Mouse (Mus musculus): ENCODE data around the gene Timp3.
"Not testable (repeated sequence)": the region's sequence is repeated elsewhere in the genome, so short reads cannot be mapped to it uniquely, and the experiment has no call there.

The Timp3 gene

GRCm38 (mm10) chr10:86352521-86352920, 52.3 kb downstream of the Timp3 start:
- no peak for DNase-seq (ENCODE audit: low read depth)

- DNase-seq (ENCODE audit: low read depth): no peak
Observed at GRCm38 (mm10) chr10:86356819-86357563, 56.8 kb downstream of the Timp3 start.

DNA sequence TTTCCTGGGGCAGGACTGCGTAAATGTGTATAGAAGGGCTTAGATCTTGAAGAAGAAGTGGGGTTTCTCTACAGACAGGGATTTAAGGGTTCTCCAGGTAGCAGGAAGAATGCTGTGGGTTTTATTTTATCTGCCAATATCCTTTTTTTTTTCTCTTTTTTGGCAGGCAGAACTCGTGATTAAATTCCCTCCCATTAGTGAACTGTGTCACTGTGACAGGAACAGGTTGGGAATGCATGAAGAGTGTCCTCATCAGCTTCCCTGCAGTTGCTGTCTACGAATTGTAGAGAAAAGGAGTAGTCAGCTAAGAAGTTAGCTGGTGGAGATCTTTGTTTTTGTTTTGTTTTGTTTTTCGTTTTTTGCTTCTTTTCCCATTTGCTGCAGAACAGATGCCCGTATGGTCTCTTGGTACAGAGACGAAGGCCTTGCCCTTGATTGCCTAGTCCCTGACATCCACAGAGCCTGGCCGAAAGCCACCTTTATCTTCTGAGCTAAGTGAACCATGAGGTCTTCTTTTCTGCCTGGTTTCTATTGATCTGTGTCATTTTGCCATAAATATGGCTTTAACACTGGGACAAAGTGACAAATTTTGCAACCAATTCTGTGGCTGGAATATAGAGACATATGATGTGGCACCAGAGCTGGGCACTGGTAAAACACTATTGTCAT, 58.3 kb downstream of the Timp3 start:
- DNase-seq (ENCODE audit: low read depth): no peak

DNA sequence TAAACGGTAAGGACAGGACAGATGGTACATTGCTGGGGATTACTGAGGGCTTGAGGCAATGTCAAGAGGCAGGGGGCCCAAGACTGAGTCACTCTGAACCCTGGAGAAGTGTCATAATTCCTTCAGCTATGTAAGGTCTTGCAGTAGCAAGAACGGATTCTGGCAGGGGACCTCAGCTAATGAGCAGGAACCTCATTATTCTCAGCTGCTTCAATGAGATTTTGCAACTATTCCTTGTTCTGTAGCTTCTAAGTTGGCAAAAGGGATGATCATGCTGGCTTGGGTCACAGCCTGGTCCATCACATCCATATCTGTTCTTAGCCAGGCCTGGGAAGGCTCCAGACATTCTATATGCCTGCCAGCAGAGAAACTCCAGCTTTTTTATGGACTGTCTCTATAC, 59.0 kb downstream of the Timp3 start:
- no peak for DNase-seq (ENCODE audit: low read depth)

DNA sequence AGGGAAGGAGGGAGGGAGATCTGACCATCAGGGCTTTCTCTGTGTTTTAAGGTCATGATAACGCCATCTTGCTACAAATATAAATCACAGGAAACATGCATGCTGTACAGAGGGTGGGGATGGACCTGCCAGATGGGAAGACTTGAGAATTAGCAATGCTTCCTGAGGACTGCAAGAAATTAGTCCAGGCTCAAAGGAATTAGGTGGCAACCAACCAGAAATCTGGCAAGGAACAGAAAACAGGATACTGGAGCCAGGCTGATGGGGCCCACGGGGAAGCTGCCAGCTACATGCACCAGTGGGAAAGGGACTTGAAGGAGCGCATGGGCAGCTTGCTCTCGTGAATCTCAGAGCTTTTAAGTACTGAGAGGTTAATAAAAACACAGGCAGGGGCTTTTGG, 59.5 kb downstream of the Timp3 start:
- no peak for DNase-seq (ENCODE audit: low read depth)

GRCm38 (mm10) chr10:86363669-86364309, 63.6 kb downstream of the Timp3 start:
- no peak for DNase-seq (ENCODE audit: low read depth)

- no peak for DNase-seq (ENCODE audit: low read depth)
Observed at GRCm38 (mm10) chr10:86365632-86366092, 65.5 kb downstream of the Timp3 start.

- DNase-seq (ENCODE audit: low read depth): no peak
Observed at GRCm38 (mm10) chr10:86367346-86367745, 67.2 kb downstream of the Timp3 start.

DNA sequence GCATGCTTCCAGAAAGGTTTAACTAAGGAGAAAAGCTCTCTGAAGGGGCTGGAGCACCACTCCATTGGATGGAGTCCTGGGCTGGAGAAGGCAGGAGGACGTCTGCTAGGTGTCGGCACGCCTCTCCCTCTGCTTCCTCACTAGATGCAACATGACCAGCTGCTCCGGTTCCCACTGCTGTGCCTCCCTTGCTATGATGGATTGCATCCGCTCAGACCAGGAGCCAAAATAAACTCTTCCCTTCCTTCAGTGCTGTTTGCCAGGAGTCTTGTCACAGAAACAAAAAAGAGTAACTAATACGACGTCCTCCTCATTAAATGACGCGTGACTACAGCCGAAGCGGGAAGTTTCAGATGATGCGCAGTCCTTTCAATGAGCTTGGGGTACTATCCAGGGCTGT, 68.6 kb downstream of the Timp3 start:
- no peak for DNase-seq (ENCODE audit: low read depth)

- no peak for DNase-seq (ENCODE audit: low read depth)
Observed at GRCm38 (mm10) chr10:86369346-86369745, 69.2 kb downstream of the Timp3 start.

- no peak for DNase-seq (ENCODE audit: low read depth)
Observed at GRCm38 (mm10) chr10:86371561-86371960, 71.4 kb downstream of the Timp3 start.

GRCm38 (mm10) chr10:86374061-86374460, 73.9 kb downstream of the Timp3 start:
- DNase-seq (ENCODE audit: low read depth): no peak

DNA sequence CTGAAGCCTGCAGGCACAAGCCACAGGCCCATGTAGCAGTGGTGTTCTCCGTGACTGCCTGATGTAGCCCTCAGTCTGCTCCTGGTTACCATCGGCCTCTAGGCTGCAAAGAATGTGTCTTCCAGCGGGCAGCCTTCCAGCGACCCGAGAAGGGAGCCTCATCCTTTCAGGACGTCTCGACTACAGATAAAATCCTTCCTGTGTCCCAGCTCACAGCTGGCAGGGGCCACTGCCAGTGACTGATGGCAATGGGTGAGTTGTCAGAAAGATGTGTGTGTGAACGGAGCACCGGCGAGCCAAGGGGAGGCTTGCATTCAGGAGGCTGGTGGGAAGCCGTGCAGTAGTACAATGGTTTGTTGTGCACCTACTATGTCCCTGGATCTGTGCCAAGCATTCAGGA, 75.7 kb downstream of the Timp3 start:
- DNase-seq (ENCODE audit: low read depth): no peak

GRCm38 (mm10) chr10:86376392-86377185, 76.4 kb downstream of the Timp3 start:
- no peak for DNase-seq (ENCODE audit: low read depth)

DNA sequence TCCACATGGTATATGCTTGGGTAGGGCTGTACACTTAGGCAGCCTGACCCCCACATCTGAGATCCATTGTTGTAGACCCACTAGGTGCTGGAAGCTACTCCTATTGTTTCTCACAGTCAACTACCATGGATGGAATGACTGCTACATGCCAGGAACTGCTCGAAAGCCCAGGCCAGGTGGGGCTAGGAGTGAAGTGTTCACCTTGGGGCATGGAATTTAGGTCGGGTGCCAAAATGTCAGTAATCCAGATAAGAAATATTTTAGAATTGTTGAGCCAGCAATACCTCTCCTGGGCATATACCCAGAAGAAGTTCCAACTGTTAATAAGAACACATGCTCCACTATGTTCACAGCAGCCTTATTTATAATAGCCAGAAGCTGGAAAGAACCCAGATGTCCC, 78.6 kb downstream of the Timp3 start:
- not testable (repeated sequence) for DNase-seq (ENCODE audit: low read depth)

DNA sequence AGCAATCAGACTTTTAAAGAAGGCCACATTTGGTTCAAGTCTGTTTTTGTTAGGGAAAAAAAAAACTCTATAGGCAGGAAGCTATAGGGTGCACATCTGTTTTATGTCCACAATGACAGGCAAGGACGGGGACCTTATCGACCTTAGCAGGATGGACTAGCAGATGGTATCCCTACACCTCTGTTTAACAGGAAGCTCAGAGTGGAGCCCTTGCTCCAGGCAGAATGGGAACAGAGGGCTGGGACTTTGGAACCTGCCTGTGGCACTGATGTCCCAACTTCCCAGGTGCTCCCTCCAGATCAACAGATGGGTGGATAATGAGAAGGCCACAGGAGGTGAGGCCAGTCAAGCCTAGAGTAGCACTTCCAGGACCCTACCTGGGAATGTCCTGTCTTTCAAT, 80.5 kb downstream of the Timp3 start:
- DNase-seq (ENCODE audit: low read depth): no peak

DNA sequence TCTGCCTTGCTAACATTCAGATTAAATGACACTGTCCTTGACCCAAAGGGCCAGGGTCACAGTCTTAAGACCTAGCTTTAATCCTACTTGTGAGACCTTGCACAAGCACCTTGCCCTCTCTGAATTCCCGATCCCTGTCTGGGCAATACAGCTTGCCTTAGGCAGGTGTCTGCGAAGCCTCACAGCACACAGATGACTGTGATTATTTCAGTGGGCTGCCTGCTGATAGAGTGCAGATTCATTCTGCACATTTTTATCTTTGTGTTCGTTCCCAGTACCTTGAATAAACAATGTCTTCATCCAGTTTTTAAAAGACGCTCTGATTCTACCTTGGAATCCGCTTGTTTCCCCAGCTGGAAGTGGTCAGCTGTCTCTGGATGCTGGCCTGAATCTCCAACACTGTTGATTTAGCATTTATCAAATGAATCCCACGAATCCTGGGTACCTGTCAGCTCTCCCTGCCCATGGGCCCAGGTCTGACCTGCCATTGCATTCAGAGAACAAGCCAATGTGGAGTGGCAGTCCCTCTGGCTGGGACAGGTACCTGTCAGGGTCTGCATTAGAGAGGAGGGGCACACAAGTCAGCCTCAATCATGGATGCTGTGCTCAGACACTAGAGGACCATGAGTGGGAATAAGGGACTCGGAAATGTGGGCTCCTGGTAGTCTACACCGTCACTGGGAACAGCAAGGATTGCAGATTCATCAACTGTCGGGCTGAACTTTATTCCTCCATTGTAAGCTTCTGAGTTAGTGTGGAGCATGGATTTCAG, 81.2 kb downstream of the Timp3 start:
- no peak for DNase-seq (ENCODE audit: low read depth)

DNA sequence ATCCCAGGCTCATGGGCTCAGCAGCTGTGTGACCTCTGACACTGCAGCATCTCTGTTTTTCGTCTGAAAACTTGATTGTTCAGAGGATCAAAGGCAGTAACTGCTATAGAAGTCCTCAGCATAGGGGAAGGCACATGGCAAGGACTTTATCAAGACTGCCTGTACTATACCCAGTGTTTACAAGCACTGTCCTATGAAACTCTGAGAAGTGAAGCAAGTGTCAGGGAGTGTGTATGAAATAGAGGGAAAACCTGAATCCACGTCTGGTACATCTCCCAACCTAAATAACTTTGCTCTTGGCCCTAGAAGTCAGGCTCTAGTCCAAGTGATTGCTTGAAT, 81.7 kb downstream of the Timp3 start:
- no peak for DNase-seq (ENCODE audit: low read depth)

GRCm38 (mm10) chr10:86384655-86385054, 84.5 kb downstream of the Timp3 start:
- no peak for DNase-seq (ENCODE audit: low read depth)

DNA sequence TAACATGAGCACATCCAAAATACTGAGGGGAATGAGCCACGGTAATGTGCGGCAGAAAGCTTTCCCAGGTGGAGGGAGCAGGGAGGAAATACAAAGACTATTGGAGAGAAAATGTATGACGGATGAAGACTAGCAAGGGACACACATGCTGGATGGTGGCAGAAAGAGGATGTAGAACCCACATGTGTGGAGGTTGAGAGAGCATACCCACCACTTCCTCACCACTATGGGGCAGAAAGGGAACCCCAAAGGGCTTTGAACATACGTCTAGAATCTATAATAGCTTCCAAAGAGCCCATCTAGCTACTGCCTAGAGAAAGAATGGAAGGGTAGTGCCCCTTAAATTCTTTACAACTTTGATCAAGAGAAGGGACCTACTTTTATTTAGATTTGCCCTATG, 85.5 kb downstream of the Timp3 start:
- no peak for DNase-seq (ENCODE audit: low read depth)

DNA sequence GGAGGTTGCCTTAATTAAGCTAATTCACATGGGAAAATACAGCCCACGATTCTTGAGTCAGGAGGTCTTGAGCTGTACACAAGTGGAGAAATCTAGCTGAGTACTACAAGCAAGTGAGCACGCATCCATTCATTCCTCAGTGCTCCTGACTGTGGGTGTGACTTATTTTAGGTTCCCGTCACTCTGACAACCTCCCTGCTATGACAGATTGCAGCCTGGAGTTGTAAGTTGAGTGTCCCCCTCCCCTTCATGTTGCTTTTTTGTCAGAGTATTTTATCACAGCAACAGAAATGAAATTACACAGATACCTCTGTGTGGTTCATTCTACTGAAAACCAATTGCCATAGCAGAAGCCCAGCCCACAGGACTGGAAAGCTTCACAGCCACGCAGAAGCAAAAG, 86.1 kb downstream of the Timp3 start:
- DNase-seq (ENCODE audit: low read depth): no peak
